Mouse (Mus musculus): ENCODE results near the gene Cnot3.

GRCm38 (mm10) chr7:3691919-3692318 is 46.9 kb downstream of the Cnot3 start:
- TF ChIP-seq CTCF (IDR thresholded peaks at IDR 0.05; ENCODE audit: low read depth) = no peak
- TF ChIP-seq EP300 (IDR thresholded peaks at IDR 0.05; ENCODE audit: low read depth) = no peak

All from liver, embryonic 14.5 days (tissue).